Mouse (Mus musculus) frontal cortex, adult (tissue): ENCODE measurements around the gene Sgca.
"Not testable (repeated sequence)": the region's sequence is repeated elsewhere in the genome, so short reads cannot be mapped to it uniquely, and the experiment has no call there.

ENCODE experiments used
- ATAC-seq: cut with Nextera tagmentation; 2 replicates; pipeline ENCODE4 v1.9.2; 2017; ENCODE audit warnings: mild to moderate bottlenecking, moderate library complexity, mixed read lengths; ENCODE audit not compliant: low TSS enrichment

Gene Sgca

DNA sequence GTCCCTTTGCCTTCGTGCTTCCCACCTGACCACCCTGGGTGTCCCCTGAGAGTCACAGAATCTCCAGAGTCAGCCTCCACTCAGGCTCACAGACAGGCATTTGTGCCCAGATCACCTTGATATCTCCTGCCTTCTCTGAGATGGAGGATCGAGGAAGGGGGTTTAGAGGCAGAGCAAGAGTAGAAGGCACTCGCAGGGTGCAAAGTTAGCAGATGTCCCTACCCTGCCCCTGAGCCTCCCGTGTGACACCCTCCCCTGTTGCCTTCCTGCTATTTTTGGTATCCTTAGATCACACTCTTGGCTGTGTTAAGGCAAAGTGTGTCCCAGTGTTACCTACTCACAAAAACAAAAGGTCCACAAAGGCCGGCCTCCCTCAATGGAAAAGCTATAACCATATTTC is at the start of gene Sgca:
Gene Sgca (minus strand): TSS at position 129 of the 400 bp plus-strand sequence.
- no peak for ATAC-seq

DNA sequence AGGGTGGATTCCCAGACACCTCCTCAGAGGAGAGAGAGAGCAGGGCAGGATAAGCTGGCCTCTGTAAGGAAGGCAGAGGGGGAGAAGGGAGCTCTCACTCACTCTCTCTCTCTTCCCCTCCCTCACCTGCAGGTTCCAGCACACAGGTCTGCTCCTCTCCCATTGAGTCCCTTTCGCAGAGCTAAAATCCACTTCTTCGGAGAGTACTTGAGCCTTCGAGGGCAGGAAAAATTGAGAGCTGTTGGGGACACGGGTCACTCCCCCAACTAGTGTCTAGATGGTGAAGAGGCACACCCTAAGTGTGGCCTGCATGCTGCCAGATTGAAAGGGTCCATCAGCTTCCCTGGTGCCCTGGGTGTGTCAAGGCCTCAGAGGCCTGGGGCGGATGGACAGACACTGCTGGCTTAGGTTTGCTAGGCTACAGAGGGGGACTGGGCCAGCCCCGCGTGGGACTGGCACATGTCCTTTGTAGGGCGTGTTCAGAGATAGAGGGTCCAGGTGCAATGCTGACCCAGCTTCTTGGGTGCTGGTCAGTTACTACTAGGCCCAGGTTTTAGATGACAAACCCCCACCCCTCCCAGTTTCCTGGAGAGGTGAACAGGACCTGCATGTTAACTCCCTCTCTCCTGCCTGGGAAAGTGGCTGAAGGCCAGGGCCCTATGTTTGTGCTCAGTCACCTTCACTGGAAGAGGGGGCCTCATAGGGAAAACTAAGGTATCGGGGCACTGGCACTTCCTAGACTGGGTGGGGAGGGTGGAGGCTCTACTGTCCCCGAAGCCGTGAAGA is 49.3 kb upstream of the Sgca start:
- no peak for ATAC-seq

GRCm38 (mm10) chr11:95024439-95025184 is 48.5 kb upstream of the Sgca start:
- ATAC-seq = peak; percentile 36; the same call in 1 of the 2 replicates

DNA sequence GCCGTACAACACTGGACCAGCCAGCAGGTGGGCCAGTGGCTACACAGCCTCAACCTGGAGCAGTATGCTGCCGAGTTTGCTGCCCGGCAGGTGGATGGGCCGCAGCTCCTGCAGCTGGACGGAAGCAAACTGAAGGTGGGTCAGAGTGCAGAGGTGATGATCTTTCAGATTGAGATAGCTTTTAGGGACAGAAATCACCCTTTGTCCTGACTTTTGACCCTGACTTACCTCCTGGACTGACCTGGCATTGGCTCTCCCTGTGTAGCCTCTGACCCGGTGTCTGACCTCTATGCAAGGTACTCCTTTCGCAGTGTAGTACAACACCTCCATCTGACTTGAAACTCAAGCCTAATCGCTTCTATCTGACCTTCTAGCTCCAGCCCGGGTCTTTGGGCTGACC is 47.4 kb upstream of the Sgca start:
- ATAC-seq = no peak

GRCm38 (mm10) chr11:95022237-95022992 is 46.3 kb upstream of the Sgca start:
- ATAC-seq = no peak

GRCm38 (mm10) chr11:95015484-95015883 is 39.4 kb upstream of the Sgca start:
- no peak for ATAC-seq

GRCm38 (mm10) chr11:95012487-95012886 is 36.4 kb upstream of the Sgca start:
- ATAC-seq = no peak

GRCm38 (mm10) chr11:95012075-95012474 is 35.9 kb upstream of the Sgca start:
- no peak for ATAC-seq

GRCm38 (mm10) chr11:95011416-95011815 is 35.3 kb upstream of the Sgca start:
- ATAC-seq = no peak

GRCm38 (mm10) chr11:95010841-95011403 is 34.8 kb upstream of the Sgca start:
- ATAC-seq = not testable (repeated sequence)

DNA sequence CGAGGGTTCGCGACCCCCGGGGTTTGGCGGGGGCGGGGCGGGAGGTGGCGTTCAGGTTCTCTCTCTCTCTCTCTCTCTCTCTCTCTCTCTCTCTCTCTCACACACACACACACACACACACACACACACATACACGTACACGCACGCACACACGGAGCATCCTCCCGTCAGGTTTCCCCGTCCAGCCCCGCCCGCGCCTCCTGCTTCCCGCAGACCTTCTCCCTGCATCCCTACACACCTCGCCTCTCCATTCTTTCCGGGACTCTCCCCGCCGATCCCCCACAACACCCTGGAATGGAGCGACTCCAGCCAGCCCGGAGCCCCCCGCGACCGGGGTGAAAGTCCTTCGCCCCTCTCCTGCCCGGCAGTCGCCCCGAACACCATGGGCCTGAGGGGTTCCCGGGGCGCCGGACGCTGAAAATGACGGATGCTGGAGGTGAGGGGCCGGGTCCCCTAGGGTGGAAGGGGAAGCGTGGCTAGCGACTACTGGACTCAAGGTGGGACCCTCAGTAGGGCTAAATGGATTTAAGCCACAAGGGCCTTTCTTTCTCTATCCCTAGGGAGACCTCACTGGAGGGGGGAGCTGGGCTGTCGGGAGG is 34.1 kb upstream of the Sgca start:
- ATAC-seq = 0 out of 2 replicates have a peak, but pooled peaks have one; percentile 24

GRCm38 (mm10) chr11:95009629-95010014 is 33.5 kb upstream of the Sgca start, which contains the start of gene Samd14:
Gene Samd14 (plus strand): TSS chr11:95009879.
- ATAC-seq = 0 out of 2 replicates have a peak, but pooled peaks have one; percentile 22

- ATAC-seq = no peak
Measured at GRCm38 (mm10) chr11:95008661-95009628, 32.8 kb upstream of the Sgca start.

GRCm38 (mm10) chr11:95007418-95007817 is 31.3 kb upstream of the Sgca start:
- no peak for ATAC-seq

- ATAC-seq = 0 out of 2 replicates have a peak, but pooled peaks have one; percentile 17
Measured at GRCm38 (mm10) chr11:95006525-95007219, 30.5 kb upstream of the Sgca start.

GRCm38 (mm10) chr11:95006038-95006437 is 29.9 kb upstream of the Sgca start:
- no peak for ATAC-seq

DNA sequence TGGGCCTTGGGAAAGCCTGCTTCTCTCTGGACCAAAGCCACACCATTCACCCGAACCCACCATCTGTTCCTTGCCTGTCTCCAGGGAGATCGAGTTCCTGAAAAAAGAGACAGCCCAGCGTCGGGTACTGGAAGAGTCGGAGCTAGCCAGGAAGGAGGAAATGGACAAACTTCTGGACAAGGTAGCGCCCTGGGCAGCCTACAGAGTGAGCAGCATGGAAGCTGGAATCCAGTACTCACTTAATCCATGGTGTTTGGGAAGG is 28.7 kb upstream of the Sgca start:
- ATAC-seq = no peak

GRCm38 (mm10) chr11:95004136-95004936 is 28.2 kb upstream of the Sgca start:
- ATAC-seq = no peak

GRCm38 (mm10) chr11:95002705-95003104 is 26.6 kb upstream of the Sgca start:
- peak; percentile 4; the same call in 1 of the 2 replicates for ATAC-seq
